Mouse (Mus musculus) heart, postnatal 0 days (tissue): ENCODE results near the gene Gm21304.
"Not testable (repeated sequence)": the region's sequence is repeated elsewhere in the genome, so short reads cannot be mapped to it uniquely, and the experiment has no call there.

ENCODE experiments used
- CTCF ChIP-seq: IDR thresholded peaks from 2 replicates; pipeline ENCODE4 v1.5.1; 2016; ENCODE audit warnings: antibody characterized with exemption, control low read depth, low read depth
- EP300 ChIP-seq: IDR thresholded peaks from 2 replicates; pipeline ENCODE4 v1.6.1; 2016; ENCODE audit warnings: antibody characterized with exemption, low read depth

- TF ChIP-seq EP300, CTCF: not testable (repeated sequence)
These were observed 8.6 kb upstream of the Gm21304 start, which contains the start of gene Gm8764 for GRCm38 (mm10) chr10:104159706-104160105.
